Mouse (Mus musculus) liver, embryonic 16.5 days (tissue): ENCODE data around the gene Gm21762. TPM values are rescaled to one million over a fixed set of nuclear protein-coding genes. Genes with fewer than 3 reads are reported as not detected.
"Not testable (repeated sequence)": the region's sequence is repeated elsewhere in the genome, so short reads cannot be mapped to it uniquely, and the experiment has no call there.

ENCODE experiments used
- ATAC-seq: fragments of 200-750 bp; cut with Nextera tagmentation; 2 replicates; pipeline ENCODE4 v1.8.0; 2017; ENCODE audit warnings: low read depth, mild to moderate bottlenecking, moderate number of reproducible peaks, moderate library complexity
- H3K27ac ChIP-seq: fragments of 300-500 bp; sonication (generic); 2 replicates; pipeline ENCODE4 v1.5.1; 2014; ENCODE audit warnings: mild to moderate bottlenecking, low read length
- H3K27me3 ChIP-seq: fragments of 300-500 bp; sonication (generic); 2 replicates; pipeline ENCODE4 v1.6.1; 2014; ENCODE audit warnings: low read depth, low read length, mixed read lengths; ENCODE audit not compliant: control insufficient read depth, insufficient read depth
- H3K36me3 ChIP-seq: fragments of 300-500 bp; sonication (generic); 2 replicates; pipeline ENCODE4 v1.6.1; 2014; ENCODE audit warnings: mild to moderate bottlenecking; ENCODE audit not compliant: control insufficient read depth, insufficient read depth
- H3K4me1 ChIP-seq: fragments of 300-500 bp; sonication (generic); 2 replicates; pipeline ENCODE4 v1.6.1; 2014; ENCODE audit warnings: low read depth, low read length, mixed read lengths; ENCODE audit not compliant: control insufficient read depth
- H3K4me2 ChIP-seq: fragments of 300-500 bp; sonication (generic); 2 replicates; pipeline ENCODE4 v1.6.1; 2014; ENCODE audit warnings: low read depth, low read length, mixed read lengths
- H3K4me3 ChIP-seq: fragments of 300-500 bp; sonication (generic); 2 replicates; pipeline ENCODE4 v1.5.1; 2014; ENCODE audit warnings: low read depth, mild to moderate bottlenecking, low read length
- H3K9ac ChIP-seq: fragments of 300-500 bp; sonication (generic); 2 replicates; pipeline ENCODE4 v1.6.1; 2014; ENCODE audit warnings: low read depth, low read length
- H3K9me3 ChIP-seq: fragments of 300-500 bp; sonication (generic); replicated peaks from 2 replicates; pipeline ENCODE4 v1.6.1; 2016; ENCODE audit warnings: low read length; ENCODE audit not compliant: control insufficient read depth
- WGBS: fragments of 180-500 bp; shearing (Covaris S2); extraction: QIAGEN DNeasy Blood & Tissue Kit; methylation state at CpG from one replicate; pipeline ENCODE4 v1.1.7; 2014; ENCODE audit not compliant: insufficient replicate concordance; 5-methylcytosine and 5-hydroxymethylcytosine counted together
- polyA plus RNA-seq: library from polyadenylated mRNA; unstranded; fragments of >200 nt; fragmentation: Nextera tagmentation; extraction: Ambion mirVana; gene quantifications from 2 replicates; pipeline ENCODE4 v1.2.1, GENCODE M21; 2015

Gene Gm21762
- not detected in 2 replicates for polyA plus RNA-seq

DNA sequence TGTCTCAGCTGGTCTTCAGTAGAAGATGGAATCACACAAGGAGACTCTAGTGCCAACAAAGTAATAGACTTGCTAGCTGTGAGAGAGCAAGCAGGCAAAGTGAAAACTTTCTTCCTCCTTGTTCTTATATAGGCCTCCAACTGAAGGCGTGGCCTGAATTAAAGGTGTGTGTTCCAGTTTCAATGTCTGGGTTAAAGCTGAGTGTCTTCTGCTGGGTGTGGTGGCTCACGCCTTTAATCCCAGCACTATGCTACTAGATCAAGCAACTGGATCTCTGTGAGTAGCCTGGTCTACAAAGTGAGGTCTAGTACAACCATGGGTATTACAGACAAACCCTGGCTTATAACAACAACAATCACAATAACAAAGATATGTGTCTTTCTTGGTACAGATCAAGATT lies at the start of gene Gm21762:
Gene Gm21762, minus strand, starts transcription at position 101 of the 400 bp plus-strand sequence.
- not testable (repeated sequence) for H3K27ac ChIP-seq, H3K4me1 ChIP-seq, ATAC-seq, H3K9ac ChIP-seq, H3K4me2 ChIP-seq, H3K27me3 ChIP-seq, H3K4me3 ChIP-seq, H3K36me3 ChIP-seq, H3K9me3 ChIP-seq
- no CpG with 5 or more reads among the region's 2 CpGs for WGBS

- not testable (repeated sequence) for H3K9ac ChIP-seq, H3K27me3 ChIP-seq, H3K4me2 ChIP-seq, ATAC-seq, H3K4me1 ChIP-seq, H3K4me3 ChIP-seq, H3K9me3 ChIP-seq, H3K36me3 ChIP-seq, H3K27ac ChIP-seq
- 70% methylated on average over 2 of the region's 2 CpGs for WGBS
Observed at GRCm38 (mm10) chr13:120262870-120263269, 47.1 kb upstream of the Gm21762 start, which contains the start of gene AF067061. AF067061 (plus strand) TSS chr13:120263114.

DNA sequence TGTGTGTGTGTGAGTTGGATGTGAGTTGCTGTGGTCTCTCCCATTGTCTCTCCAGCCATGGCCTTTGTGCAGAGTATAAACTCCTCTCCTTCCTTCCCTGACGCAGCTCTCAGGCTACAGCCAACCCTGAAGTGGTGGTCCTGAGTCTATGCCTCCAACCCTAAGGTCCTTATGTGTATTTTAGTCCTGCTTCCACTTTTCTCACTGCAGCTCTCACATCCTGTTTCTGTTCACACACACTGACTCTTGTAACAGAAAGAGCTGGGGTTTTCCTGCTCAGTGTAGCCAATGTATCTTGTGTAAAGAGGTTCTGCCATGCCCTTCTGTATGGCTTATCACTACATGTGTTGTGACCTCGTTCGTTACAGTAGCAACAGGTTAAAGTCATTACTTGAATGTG lies 44.0 kb upstream of the Gm21762 start:
- 28% methylated on average over 3 of the region's 3 CpGs for WGBS
- not testable (repeated sequence) for H3K9ac ChIP-seq, H3K27me3 ChIP-seq, H3K27ac ChIP-seq, ATAC-seq, H3K4me3 ChIP-seq, H3K4me2 ChIP-seq, H3K36me3 ChIP-seq, H3K9me3 ChIP-seq, H3K4me1 ChIP-seq

- WGBS = 60% methylated on average over 3 of the region's 3 CpGs
- not testable (repeated sequence) for ATAC-seq, H3K4me2 ChIP-seq, H3K4me1 ChIP-seq, H3K27ac ChIP-seq, H3K36me3 ChIP-seq, H3K9me3 ChIP-seq, H3K27me3 ChIP-seq, H3K4me3 ChIP-seq, H3K9ac ChIP-seq
Observed at GRCm38 (mm10) chr13:120258817-120259658, 43.3 kb upstream of the Gm21762 start.

GRCm38 (mm10) chr13:120251208-120251924 lies 35.6 kb upstream of the Gm21762 start:
- not testable (repeated sequence) for H3K9ac ChIP-seq, H3K4me3 ChIP-seq, H3K36me3 ChIP-seq, ATAC-seq, H3K4me1 ChIP-seq, H3K9me3 ChIP-seq, H3K4me2 ChIP-seq, H3K27me3 ChIP-seq, H3K27ac ChIP-seq
- 49% methylated on average over 2 of the region's 3 CpGs for WGBS

GRCm38 (mm10) chr13:120238811-120239210 lies 23.1 kb upstream of the Gm21762 start, which contains the start of gene Gm21731:
Gm21731 (plus strand) TSS chr13:120239111.
- not testable (repeated sequence) for H3K27me3 ChIP-seq, H3K9me3 ChIP-seq, ATAC-seq

DNA sequence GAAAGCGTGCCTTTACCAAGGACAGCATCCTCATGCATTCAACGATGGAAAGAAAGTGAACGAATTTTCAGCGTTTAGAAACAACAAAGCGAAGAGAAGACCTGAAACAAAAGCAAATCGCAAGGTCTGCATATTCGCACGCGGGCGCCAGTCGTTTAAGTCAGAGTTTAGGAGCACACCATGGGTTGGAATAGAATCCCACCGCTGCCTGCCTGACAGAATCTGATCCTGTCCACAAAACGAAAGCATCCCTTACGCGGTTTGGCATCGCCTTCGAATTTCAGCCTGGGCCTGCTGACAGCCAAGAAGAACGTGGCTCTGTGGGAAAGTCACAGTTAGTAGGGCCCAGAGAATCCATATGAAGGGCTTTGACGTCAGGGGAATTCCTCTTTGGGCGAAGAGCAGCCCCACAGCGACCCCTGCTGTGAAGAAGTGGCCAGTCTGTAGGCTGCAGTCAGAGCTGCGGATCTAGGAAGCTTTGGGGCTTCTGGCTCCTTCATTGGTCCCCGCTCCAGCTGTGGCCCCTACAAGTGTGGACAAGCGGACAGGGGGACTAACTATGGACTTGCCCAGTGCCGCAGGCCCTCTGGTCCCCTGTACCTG lies 16.8 kb upstream of the Gm21762 start:
- not testable (repeated sequence) for ATAC-seq, H3K27ac ChIP-seq, H3K9ac ChIP-seq, H3K9me3 ChIP-seq, H3K36me3 ChIP-seq, H3K4me2 ChIP-seq, H3K4me1 ChIP-seq, H3K27me3 ChIP-seq, H3K4me3 ChIP-seq
- 60% methylated on average over 13 of the region's 25 CpGs for WGBS

More at GRCm38 (mm10) chr13:120238811-120239210, 23.1 kb upstream of the Gm21762 start, which contains the start of gene Gm21731:
- H3K4me1 ChIP-seq, H3K4me3 ChIP-seq, H3K4me2 ChIP-seq, H3K9ac ChIP-seq, H3K27ac ChIP-seq, H3K36me3 ChIP-seq: not testable (repeated sequence)

DNA sequence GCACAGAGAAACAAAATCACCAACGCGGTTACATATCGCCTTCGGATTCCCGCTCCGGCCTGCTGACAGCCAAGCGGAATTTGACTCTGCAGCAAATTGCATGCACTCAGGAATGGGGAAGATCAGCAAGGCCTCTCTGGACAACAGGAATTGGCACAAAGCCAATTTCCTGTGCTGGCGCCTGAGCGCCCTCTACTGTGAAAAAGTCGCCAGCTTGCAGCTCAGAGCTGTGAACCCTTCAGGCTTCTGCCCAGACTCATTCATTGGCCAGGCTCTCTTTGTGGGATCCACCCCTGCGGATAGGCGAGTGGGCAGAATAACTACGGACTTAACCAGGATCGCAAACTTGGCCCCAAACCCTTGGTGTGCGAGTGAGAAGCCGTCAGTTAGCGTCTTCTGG lies 16.1 kb upstream of the Gm21762 start:
- not testable (repeated sequence) for H3K27me3 ChIP-seq, H3K4me1 ChIP-seq, H3K9me3 ChIP-seq, H3K4me2 ChIP-seq, ATAC-seq, H3K4me3 ChIP-seq, H3K9ac ChIP-seq, H3K36me3 ChIP-seq, H3K27ac ChIP-seq
- 77% methylated on average over 17 of the region's 17 CpGs for WGBS
